Mouse (Mus musculus) layer of hippocampus, postnatal 25 days (tissue): ENCODE results near the gene Trim26. TPM values are rescaled to one million over a fixed set of nuclear protein-coding genes. Genes with fewer than 3 reads are reported as not detected.
A peak's percentile ranks its signal among the peaks of the same experiment; 100 is the strongest.
"Not testable (repeated sequence)": the region's sequence is repeated elsewhere in the genome, so short reads cannot be mapped to it uniquely, and the experiment has no call there.

ENCODE experiments used
- DNase-seq, 2 experiments: peaks; one replicate each; pipeline ENCODE4 v3.0.0; 2022; ENCODE audit warnings: mixed read lengths in 2 of 2, low spot score in 1 of 2; ENCODE audit errors: extremely low spot score in 1 of 2
- total RNA-seq, 2 experiments: library from RNA; stranded (reverse); gene quantifications; 2 replicates each; pipeline ENCODE4 v1.2.3; 2021

Gene Trim26
- total RNA-seq, 2 experiments from 2014 or later, result 21.0 to 21.5 TPM

GRCm38 (mm10) chr17:36849992-36850391, 13.1 kb downstream of the Trim26 start:
- DNase-seq, result no peak

- DNase-seq, result no peak
Measured at GRCm38 (mm10) chr17:36851200-36851599, 14.3 kb downstream of the Trim26 start.

- DNase-seq, result no peak
Measured at GRCm38 (mm10) chr17:36851627-36852026, 14.7 kb downstream of the Trim26 start.

GRCm38 (mm10) chr17:36855484-36855883, 18.6 kb downstream of the Trim26 start:
- DNase-seq, result no peak

GRCm38 (mm10) chr17:36856236-36856635, 19.3 kb downstream of the Trim26 start:
- DNase-seq, result no peak

GRCm38 (mm10) chr17:36858181-36858580, 21.2 kb downstream of the Trim26 start:
- DNase-seq, result no peak

GRCm38 (mm10) chr17:36861680-36862079, 24.7 kb downstream of the Trim26 start:
- DNase-seq, result no peak

GRCm38 (mm10) chr17:36866719-36867527, 30.0 kb downstream of the Trim26 start, which contains the start of gene Trim15:
Gene Trim15 (minus strand): TSS chr17:36867210.
- no peak for DNase-seq

- DNase-seq, result no peak
Measured at GRCm38 (mm10) chr17:36868836-36869235, 31.9 kb downstream of the Trim26 start.

GRCm38 (mm10) chr17:36869284-36869954, 32.5 kb downstream of the Trim26 start, which contains the start of gene Trim10:
Gene Trim10 (plus strand): TSS chr17:36869574.
- no peak for DNase-seq

GRCm38 (mm10) chr17:36869955-36870810, 33.2 kb downstream of the Trim26 start:
- DNase-seq, result peak in 1 of 2 experiments; percentile 8

- DNase-seq, result no peak
Measured at GRCm38 (mm10) chr17:36874636-36875035, 37.7 kb downstream of the Trim26 start.

- DNase-seq, result no peak
Measured at GRCm38 (mm10) chr17:36883350-36883749, 46.4 kb downstream of the Trim26 start.

- DNase-seq, result no peak
Measured at GRCm38 (mm10) chr17:36885132-36885790, 48.3 kb downstream of the Trim26 start.

GRCm38 (mm10) chr17:36890073-36890903, 53.4 kb downstream of the Trim26 start, which contains the start of gene Trim40:
Gene Trim40 (minus strand): TSS chr17:36890123.
- DNase-seq, result no peak

- not testable (repeated sequence) for DNase-seq
Measured at GRCm38 (mm10) chr17:36891496-36891895, 54.6 kb downstream of the Trim26 start.

- DNase-seq, result peak; percentile 24 to 56
Measured at GRCm38 (mm10) chr17:36892362-36892761, 55.4 kb downstream of the Trim26 start.

- DNase-seq, result no peak
Measured at GRCm38 (mm10) chr17:36893387-36893786, 56.5 kb downstream of the Trim26 start.

- DNase-seq, result peak in 1 of 2 experiments; percentile 49
Measured at GRCm38 (mm10) chr17:36896583-36896982, 59.6 kb downstream of the Trim26 start.
